Mouse (Mus musculus) stomach, postnatal 0 days (tissue): ENCODE data around the gene Fam167b. TPM values are rescaled to one million over a fixed set of nuclear protein-coding genes. Genes with fewer than 3 reads are reported as not detected.
"Not testable (repeated sequence)": the region's sequence is repeated elsewhere in the genome, so short reads cannot be mapped to it uniquely, and the experiment has no call there.

Source experiments
- ATAC-seq: fragments of 200-750 bp; cut with Nextera tagmentation; 2 replicates; pipeline ENCODE4 v1.8.0; 2017; ENCODE audit not compliant: low FRiP score, low TSS enrichment
- DNase-seq: peaks from one replicate; pipeline ENCODE4 v3.0.0-alpha.2; 2016; ENCODE audit warnings: low spot score
- H3K27ac ChIP-seq: fragments of 300-500 bp; sonication (generic); replicated peaks from 2 replicates; pipeline ENCODE4 v1.5.1; 2014; ENCODE audit warnings: mild to moderate bottlenecking, control low read depth
- H3K27me3 ChIP-seq: fragments of 300-500 bp; sonication (generic); 2 replicates; pipeline ENCODE4 v1.6.1; 2014; ENCODE audit warnings: low read length; ENCODE audit not compliant: control insufficient read depth, insufficient read depth
- H3K36me3 ChIP-seq: fragments of 300-500 bp; sonication (generic); 2 replicates; pipeline ENCODE4 v1.6.1; 2014; ENCODE audit warnings: low read length, mixed read lengths; ENCODE audit not compliant: control insufficient read depth, insufficient read depth
- H3K4me1 ChIP-seq: fragments of 300-500 bp; sonication (generic); replicated peaks from 2 replicates; pipeline ENCODE4 v1.6.1; 2014; ENCODE audit warnings: antibody characterized with exemption; ENCODE audit not compliant: control insufficient read depth, insufficient read depth
- H3K4me2 ChIP-seq: fragments of 300-500 bp; sonication (generic); replicated peaks from 2 replicates; pipeline ENCODE4 v1.6.1; 2014; ENCODE audit warnings: low read depth, mild to moderate bottlenecking, control low read depth, moderate library complexity
- H3K4me3 ChIP-seq: fragments of 300-500 bp; sonication (generic); 2 replicates; pipeline ENCODE4 v1.5.1; 2014; ENCODE audit warnings: low read depth, low read length, control low read depth
- H3K9ac ChIP-seq: fragments of 300-500 bp; sonication (generic); 2 replicates; pipeline ENCODE4 v1.6.1; 2014; ENCODE audit warnings: mild to moderate bottlenecking, low read length, control low read depth, mixed read lengths
- H3K9me3 ChIP-seq: fragments of 300-500 bp; sonication (generic); 2 replicates; pipeline ENCODE4 v1.6.1; 2016; ENCODE audit warnings: low read length; ENCODE audit not compliant: control insufficient read depth
- CTCF ChIP-seq: IDR thresholded peaks from 2 replicates; pipeline ENCODE4 v1.5.1; 2016; ENCODE audit warnings: antibody characterized with exemption, low read depth, mild to moderate bottlenecking, moderate library complexity
- EP300 ChIP-seq: optimal IDR thresholded peaks from 2 replicates; pipeline ENCODE3; 2016; ENCODE audit warnings: antibody characterized with exemption
- WGBS: fragments of 180-500 bp; shearing (Covaris S2); extraction: QIAGEN DNeasy Blood & Tissue Kit; methylation state at CpG from one replicate; pipeline ENCODE4 v1.1.7; 2014; 5-methylcytosine and 5-hydroxymethylcytosine counted together
- microRNA-seq: library from miRNA; unstranded; fragments of <30 nt; microRNA quantifications from one replicate; pipeline ENCODE4, GENCODE M21; 2016
- polyA plus RNA-seq: library from polyadenylated mRNA; unstranded; fragments of >200 nt; fragmentation: Nextera tagmentation; extraction: Ambion mirVana; gene quantifications from 2 replicates; pipeline ENCODE4 v1.2.1, GENCODE M21; 2015

Gene Fam167b
- polyA plus RNA-seq, 1 experiment from 2014 or later, result 1.9 TPM

GRCm38 (mm10) chr4:129544106-129544505 lies 34.2 kb downstream of the Fam167b start:
- DNase-seq, result no peak
- Histone ChIP-seq H3K27ac (no peak overlapping the region), H3K9ac (no peak overlapping the region), H3K4me1 (peaks cover 6% of the 10 kb centered on the region; the same call in 1 of the 2 replicates), H3K9me3 (no peaks in the 10 kb centered on the region), H3K4me2 (no peak overlapping the region), H3K4me3 (no peak overlapping the region), H3K27me3 (no peaks in the 10 kb centered on the region), H3K36me3 (no peaks in the 10 kb centered on the region)
- TF ChIP-seq EP300 (no peak), CTCF (no peak)
- WGBS, result 82% methylated on average over 4 of the region's 4 CpGs
- no peak for ATAC-seq

- ATAC-seq (peak; percentile 99), DNase-seq (peak; percentile 99)
- peaks cover 6% of the 10 kb centered on the region; the same call in 1 of the 2 replicates for H3K4me1 ChIP-seq
- peak within 1 kb of the TSS; percentile 67 for H3K4me2 ChIP-seq
- 1% methylated on average over 44 of the region's 46 CpGs for WGBS
- H3K4me3 ChIP-seq, result peak within 1 kb of the TSS; percentile 84
- H3K27me3 ChIP-seq, result no peaks in the 10 kb centered on the region
- peak within 1 kb of the TSS; percentile 88 for H3K9ac ChIP-seq
- peak; percentile 63 for TF ChIP-seq EP300
- TF ChIP-seq CTCF, result peak; percentile 36; the same call in 1 of the 2 replicates
- no peaks in the 10 kb centered on the region for H3K9me3 ChIP-seq
- H3K27ac ChIP-seq, result peak within 1 kb of the TSS; percentile 86
- no peaks in the 10 kb centered on the region for H3K36me3 ChIP-seq
Observed at GRCm38 (mm10) chr4:129542592-129543141, 35.7 kb downstream of the Fam167b start, which contains the start of gene Hdac1. TSS of gene Hdac1 (minus strand) at chr4:129542713.

GRCm38 (mm10) chr4:129541868-129542591 lies 36.3 kb downstream of the Fam167b start:
- Histone ChIP-seq H3K36me3 (no peaks in the 10 kb centered on the region), H3K4me1 (peaks cover 6% of the 10 kb centered on the region; the same call in 1 of the 2 replicates), H3K27me3 (no peaks in the 10 kb centered on the region), H3K9me3 (no peaks in the 10 kb centered on the region), H3K27ac (peak overlapping the region; percentile 86), H3K4me2 (peak overlapping the region; percentile 67), H3K9ac (peak overlapping the region; percentile 88), H3K4me3 (peak overlapping the region; percentile 84)
- DNase-seq, result peak; percentile 36
- under 1% methylated on average over 29 of the region's 30 CpGs for WGBS
- ATAC-seq, result no peak
- no peak for TF ChIP-seq EP300
- peak; percentile 58 for TF ChIP-seq CTCF

GRCm38 (mm10) chr4:129540012-129540411 lies 38.3 kb downstream of the Fam167b start:
- H3K4me3 ChIP-seq, result no peak overlapping the region
- no peak overlapping the region for H3K9ac ChIP-seq
- no peaks in the 10 kb centered on the region for H3K9me3 ChIP-seq
- H3K4me1 ChIP-seq, result peaks cover 6% of the 10 kb centered on the region; the same call in 1 of the 2 replicates
- no peaks in the 10 kb centered on the region for H3K36me3 ChIP-seq
- no peak overlapping the region for H3K27ac ChIP-seq
- no peaks in the 10 kb centered on the region for H3K27me3 ChIP-seq
- DNase-seq (peak; percentile 54), ATAC-seq (no peak)
- WGBS, result 87% methylated on average over 6 of the region's 6 CpGs
- H3K4me2 ChIP-seq, result no peak overlapping the region
- no peak for TF ChIP-seq EP300
- TF ChIP-seq CTCF, result peak; percentile 62

- not testable (repeated sequence) for DNase-seq, H3K4me3 ChIP-seq, H3K27ac ChIP-seq, H3K9ac ChIP-seq, H3K27me3 ChIP-seq, H3K9me3 ChIP-seq, H3K4me2 ChIP-seq, ATAC-seq, H3K4me1 ChIP-seq
- 92% methylated on average over 5 of the region's 6 CpGs for WGBS
- H3K36me3 ChIP-seq, result peaks cover 18% of the 10 kb centered on the region
Observed at GRCm38 (mm10) chr4:129528901-129529300, 49.4 kb downstream of the Fam167b start.

Small RNAs within 50 kb of the gene (microRNA-seq; reads per million reads assigned to microRNA genes)
- not detected for gene Mir8119

Other genes starting within 250 kb of the Fam167b start
- gene Rbbp4, start 243.2 kb downstream of the Fam167b start, polyA plus RNA-seq, result 149 and 153 TPM in 2 replicates
- 41.7 and 42.5 TPM in 2 replicates for gene Zbtb8os, start 242.9 kb downstream of the Fam167b start, polyA plus RNA-seq
- gene Zbtb8a, start 200.4 kb downstream of the Fam167b start, polyA plus RNA-seq, result 12.2 and 13.0 TPM in 2 replicates
- 0.68 and 0.72 TPM in 2 replicates for gene Zbtb8b, start 137.7 kb downstream of the Fam167b start, polyA plus RNA-seq
- 16.7 and 17.9 TPM in 2 replicates for gene Bsdc1, start 117.0 kb downstream of the Fam167b start, polyA plus RNA-seq
- 0.07 TPM in 1 of 2 replicates, not detected in the other for gene Tssk3, start 87.5 kb downstream of the Fam167b start, polyA plus RNA-seq
- 0.36 and 0.44 TPM in 2 replicates for gene Fam229a, start 87.4 kb downstream of the Fam167b start, polyA plus RNA-seq
- gene Marcksl1, start 65.0 kb downstream of the Fam167b start, polyA plus RNA-seq, result 153 and 174 TPM in 2 replicates
- 110 TPM in 2 replicates for gene Hdac1, start 35.8 kb downstream of the Fam167b start, polyA plus RNA-seq
- 1.7 and 1.9 TPM in 2 replicates for gene Lck, start 4.9 kb downstream of the Fam167b start, polyA plus RNA-seq
- 222 and 230 TPM in 2 replicates for gene Eif3i, start 22.1 kb upstream of the Fam167b start, polyA plus RNA-seq
- gene Tmem234, start 22.1 kb upstream of the Fam167b start, polyA plus RNA-seq, result 168 and 169 TPM in 2 replicates
- gene Dcdc2b, start 35.7 kb upstream of the Fam167b start, polyA plus RNA-seq, result 0.65 and 0.75 TPM in 2 replicates
- 15.8 and 16.1 TPM in 2 replicates for gene Iqcc, start 40.5 kb upstream of the Fam167b start, polyA plus RNA-seq
- gene Ccdc28b, start 45.4 kb upstream of the Fam167b start, polyA plus RNA-seq, result 34.2 and 40.2 TPM in 2 replicates
- 23.5 and 23.6 TPM in 2 replicates for gene Txlna, start 62.5 kb upstream of the Fam167b start, polyA plus RNA-seq
- gene Kpna6, start 94.2 kb upstream of the Fam167b start, polyA plus RNA-seq, result 5.7 and 6.8 TPM in 2 replicates
- gene Tmem39b, start 118.3 kb upstream of the Fam167b start, polyA plus RNA-seq, result 4.5 and 5.4 TPM in 2 replicates
- gene Khdrbs1, start 163.8 kb upstream of the Fam167b start, polyA plus RNA-seq, result 37.7 and 38.6 TPM in 2 replicates
- 270 and 275 TPM in 2 replicates for gene Ptp4a2, start 232.7 kb upstream of the Fam167b start, polyA plus RNA-seq